Mouse (Mus musculus) left cerebral cortex, adult 11 months (tissue): ENCODE measurements at regions not wholly inside any gene's neighbourhood (a gene's known extent, or its start where the extent isn't known, plus 50 kb on each side); places are given as distances from the start of the nearest gene placed in this dataset.

ENCODE experiments used
- DNase-seq: peaks from one replicate; pipeline ENCODE4 v3.0.0; 2022; ENCODE audit warnings: low spot score

DNA sequence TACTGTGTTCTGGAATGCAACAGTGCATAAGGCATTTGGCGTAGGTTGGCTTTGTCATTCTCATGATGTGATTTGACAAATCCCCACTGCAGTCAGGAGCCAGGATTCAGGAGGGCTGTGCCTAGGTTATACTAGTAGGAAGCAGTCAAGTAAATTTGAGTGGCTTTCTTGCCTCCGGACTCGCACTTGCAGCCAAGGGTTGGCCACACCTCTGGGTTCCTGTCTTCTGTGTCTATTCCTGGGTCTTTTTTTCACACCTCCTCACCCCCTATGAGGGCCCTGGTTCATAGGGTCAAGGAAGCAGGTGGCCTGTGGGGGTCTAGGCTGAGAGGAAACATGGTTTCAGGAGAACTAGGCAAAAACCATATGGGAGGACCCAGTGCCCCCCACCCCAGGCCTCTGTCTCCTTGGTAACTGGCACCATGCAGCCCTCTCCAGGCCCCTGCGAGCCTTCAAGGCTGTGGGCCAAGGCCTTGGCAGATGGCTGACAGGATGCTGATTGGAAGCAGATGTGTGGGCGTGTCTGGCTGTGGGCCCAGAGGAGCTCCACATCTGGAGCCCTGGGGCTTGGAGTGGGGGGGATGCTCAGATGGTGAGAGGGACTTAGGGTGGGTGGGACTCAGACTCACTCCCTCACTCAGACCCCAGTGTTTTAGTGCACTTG is 195.7 kb downstream of the Rgs3 start:
- no peak for DNase-seq

DNA sequence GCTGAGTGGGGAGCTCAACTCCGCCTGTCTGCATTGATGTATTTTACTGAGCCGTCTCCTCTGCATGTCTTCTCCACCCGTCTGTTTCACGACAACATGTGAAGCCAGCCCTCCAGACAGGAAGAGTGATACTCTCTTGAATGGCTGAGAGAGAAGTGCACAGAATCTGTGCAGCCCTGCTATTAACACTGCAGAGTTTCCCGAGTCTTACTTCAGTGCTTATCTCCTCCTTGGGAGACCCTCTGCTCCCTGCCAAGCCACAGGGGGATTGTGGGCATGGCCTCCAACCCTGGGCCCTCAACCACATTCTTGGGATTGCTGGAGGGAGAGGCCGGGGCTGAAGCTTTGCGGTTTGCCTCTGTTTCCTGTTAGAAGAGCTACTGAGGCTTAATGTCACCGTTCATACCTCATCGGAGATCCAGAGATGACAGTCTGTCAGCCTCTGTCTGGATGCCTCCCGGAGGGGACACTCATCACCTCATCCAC is 197.1 kb downstream of the Rgs3 start:
- DNase-seq, result no peak

- DNase-seq, result no peak
Measured at GRCm38 (mm10) chr4:62760748-62761604, 201.3 kb downstream of the Rgs3 start.

DNA sequence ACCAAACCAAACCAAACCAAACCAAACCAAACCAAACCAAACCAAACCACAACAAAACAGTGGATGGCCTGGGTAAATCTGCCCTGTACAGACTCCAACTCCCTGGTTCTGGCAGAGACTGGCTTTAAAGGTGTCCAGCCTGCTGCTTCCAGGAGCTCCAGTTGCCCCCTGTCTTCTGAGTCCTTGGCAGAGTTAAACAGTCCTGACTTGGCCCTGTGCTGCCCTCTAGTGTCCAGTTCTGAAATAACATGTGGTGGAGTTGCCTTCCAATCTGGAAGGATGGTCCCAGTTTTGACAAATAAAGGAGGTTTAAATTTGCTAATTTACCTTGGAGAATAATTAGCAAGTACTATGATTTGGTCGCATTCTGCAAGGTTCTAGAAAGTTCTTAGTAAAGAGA is 202.0 kb downstream of the Rgs3 start:
- peak; percentile 66 for DNase-seq

DNA sequence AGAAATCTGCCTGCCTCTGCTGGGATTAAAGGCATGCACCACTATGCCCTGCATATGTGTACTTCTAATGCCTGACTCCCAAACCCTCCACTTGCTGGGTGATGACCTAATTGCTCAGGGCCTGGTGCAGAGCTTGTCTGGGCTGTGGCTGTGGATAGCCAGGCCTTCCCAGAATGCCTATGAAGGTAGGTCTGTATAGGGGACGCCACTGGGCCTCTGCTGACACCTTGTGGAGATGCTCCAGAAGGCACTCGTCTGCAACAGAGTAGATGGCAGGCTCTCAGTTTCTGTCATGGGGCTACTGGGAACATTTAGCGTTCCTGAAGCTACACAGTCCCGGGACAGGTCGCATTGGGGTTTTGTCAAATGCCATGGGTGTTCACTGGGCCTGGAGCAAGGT is 201.4 kb upstream of the Zfp618 start:
- peak; percentile 77 for DNase-seq

- no peak for DNase-seq
Measured at GRCm38 (mm10) chr4:62769469-62770234, 195.7 kb upstream of the Zfp618 start.

DNA sequence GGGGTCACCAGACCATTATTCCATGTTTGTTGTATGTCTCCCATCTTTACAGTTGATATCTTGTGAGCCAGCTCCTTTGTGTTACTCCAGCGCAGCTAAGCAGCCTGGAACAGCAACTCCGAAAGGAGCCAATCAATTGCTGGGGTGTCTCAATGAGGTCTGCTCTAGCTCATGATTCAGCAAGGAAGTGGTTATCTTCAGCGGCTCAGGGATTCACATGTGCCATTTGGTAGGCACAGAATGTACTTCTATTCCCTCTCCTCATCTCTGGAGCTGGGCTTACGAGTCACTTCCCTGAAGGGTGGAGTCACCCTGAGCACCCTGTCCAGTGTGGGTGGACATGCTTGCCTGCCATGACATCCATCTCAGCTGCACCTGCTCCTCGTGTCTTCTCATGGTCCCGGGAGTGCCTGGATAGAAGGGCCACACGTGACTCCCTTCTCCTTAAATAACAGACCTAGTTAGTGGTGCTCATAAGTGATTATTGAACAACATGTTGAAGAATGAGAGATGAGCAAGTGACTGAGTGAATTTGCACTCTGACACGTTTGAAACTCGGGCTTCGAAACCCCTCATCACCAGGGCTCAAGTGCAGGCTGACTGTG is 190.3 kb upstream of the Zfp618 start:
- no peak for DNase-seq

DNA sequence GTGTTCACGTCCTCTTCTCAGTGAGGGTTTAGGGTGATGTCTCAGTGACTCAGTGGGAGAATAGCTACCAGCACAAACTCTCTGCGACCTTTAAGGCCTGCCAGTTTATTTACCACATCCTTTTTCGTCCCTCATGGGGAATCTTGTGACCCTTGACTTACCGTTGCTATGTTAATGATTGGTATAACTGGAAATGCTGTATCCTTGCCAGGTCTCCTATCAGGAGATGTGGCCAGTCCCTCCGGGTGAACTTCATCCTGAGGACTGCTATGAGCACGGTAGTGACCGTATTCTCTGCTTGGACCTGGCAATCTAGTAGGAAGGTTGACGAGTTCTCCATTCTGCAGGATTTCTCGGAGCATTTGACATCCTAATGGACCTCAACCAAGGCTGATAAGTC is 188.5 kb upstream of the Zfp618 start:
- DNase-seq, result no peak

GRCm38 (mm10) chr4:62777436-62777835 is 187.9 kb upstream of the Zfp618 start:
- no peak for DNase-seq

GRCm38 (mm10) chr4:62778621-62779020 is 186.8 kb upstream of the Zfp618 start:
- no peak for DNase-seq

- peak; percentile 81 for DNase-seq
Measured at GRCm38 (mm10) chr4:62780409-62780808, 185.0 kb upstream of the Zfp618 start.

- no peak for DNase-seq
Measured at GRCm38 (mm10) chr4:62780837-62781236, 184.5 kb upstream of the Zfp618 start.

GRCm38 (mm10) chr4:62781309-62781800 is 184.0 kb upstream of the Zfp618 start:
- DNase-seq, result no peak

DNA sequence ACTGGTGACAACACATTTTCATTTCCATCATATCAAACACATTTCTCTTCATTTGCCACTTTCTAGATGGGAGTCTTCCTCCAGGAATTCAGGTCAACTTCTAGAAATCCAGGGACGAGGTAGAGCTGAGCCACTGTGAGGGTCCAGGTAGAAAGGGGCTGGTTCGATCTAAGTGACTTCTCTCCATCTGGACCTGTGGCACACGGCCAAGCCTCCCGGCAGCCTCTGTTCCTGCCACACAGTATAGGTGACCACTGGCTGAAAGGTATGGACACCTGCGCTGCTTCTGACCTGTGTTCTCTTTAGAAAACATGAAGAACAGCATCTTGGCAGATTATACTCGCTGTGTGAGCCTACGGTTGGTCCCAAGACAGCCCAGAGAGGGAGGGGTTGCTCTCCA is 179.7 kb upstream of the Zfp618 start:
- no peak for DNase-seq

GRCm38 (mm10) chr4:62789696-62790095 is 175.7 kb upstream of the Zfp618 start:
- DNase-seq, result no peak

DNA sequence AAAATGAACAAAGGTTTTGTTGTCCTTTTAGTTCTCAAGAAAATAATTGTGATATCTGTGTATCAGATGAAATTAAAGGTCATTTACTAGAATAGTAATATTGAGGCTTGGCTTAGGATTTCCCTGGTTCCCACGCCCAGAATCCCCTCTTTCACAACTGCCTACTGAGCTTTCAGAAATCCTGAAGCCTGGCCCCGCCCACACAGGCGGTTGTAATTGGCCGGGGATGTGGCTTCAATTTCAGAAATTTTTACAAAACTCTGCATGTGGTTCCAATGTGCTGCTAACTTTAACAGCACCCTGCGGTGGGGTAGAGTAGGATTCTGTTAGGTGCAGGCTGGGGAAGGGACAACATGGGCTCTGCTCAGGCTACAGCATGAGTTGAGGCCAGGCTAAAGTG is 171.8 kb upstream of the Zfp618 start:
- DNase-seq, result no peak

GRCm38 (mm10) chr4:62795538-62795937 is 169.8 kb upstream of the Zfp618 start:
- DNase-seq, result no peak

GRCm38 (mm10) chr4:62799923-62800322 is 165.4 kb upstream of the Zfp618 start:
- DNase-seq, result no peak

DNA sequence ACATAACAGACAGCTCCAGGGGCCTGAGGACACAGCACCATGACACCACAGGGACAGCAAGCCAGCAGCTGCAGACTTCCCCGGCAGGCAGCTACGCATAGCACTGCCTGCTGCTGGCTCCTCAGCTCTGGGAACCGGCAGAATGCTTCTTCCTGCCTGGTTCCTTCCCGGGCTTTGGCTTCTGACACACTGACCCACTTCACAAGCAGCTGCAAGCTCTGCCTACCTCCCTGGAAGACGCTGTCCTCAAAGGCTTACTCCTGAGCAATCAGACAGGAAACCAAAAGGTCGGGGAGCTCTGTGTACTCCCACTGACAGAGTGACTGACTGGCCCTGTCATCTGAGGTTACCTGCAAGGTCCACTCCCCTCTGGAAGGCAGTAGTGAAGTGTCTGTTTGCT is 159.5 kb upstream of the Zfp618 start:
- no peak for DNase-seq

GRCm38 (mm10) chr4:62806786-62807185 is 158.6 kb upstream of the Zfp618 start:
- no peak for DNase-seq

DNA sequence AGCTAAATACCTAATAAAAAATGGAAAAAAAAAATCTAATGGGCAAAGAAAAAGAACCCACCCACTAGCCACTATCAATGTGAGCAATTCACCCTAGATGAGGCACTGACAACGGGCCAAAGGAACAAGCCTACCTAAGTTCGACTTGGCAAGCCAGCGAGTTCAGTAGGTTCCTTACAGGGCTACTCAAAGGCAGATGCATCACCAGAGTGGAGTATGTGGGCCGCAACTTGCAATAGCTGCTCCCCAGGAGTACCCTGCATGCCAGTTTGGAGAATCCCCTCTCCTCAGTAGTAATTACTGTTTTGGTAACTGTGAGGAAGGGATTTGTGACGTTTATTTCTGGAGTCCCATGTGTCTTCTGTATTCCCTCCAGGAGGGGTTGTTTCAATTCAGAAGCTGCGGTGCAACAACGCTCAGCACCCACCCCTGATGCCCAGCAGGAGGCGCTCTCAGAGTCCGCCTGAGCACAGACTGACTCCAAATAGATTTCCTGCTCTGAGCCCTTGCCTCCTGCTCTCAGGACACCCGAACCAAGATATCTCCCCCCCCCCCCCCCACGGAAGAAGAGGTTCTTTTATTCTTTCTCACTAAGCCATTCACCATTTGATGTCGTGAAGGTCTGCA is 157.3 kb upstream of the Zfp618 start:
- no peak for DNase-seq

- no peak for DNase-seq
Measured at GRCm38 (mm10) chr4:62808553-62808950, 156.8 kb upstream of the Zfp618 start.
